Mouse (Mus musculus) urinary bladder, postnatal 36 days (tissue): Measurements from ENCODE around the gene Adcy6.
A peak's percentile ranks its signal among the peaks of the same experiment; 100 is the strongest.

Source experiments
- DNase-seq, 2 experiments: peaks; one replicate each; pipeline ENCODE4 v3.0.0; 2022; ENCODE audit warnings: low spot score in 2 of 2, mixed read lengths in 1 of 2

The Adcy6 gene

GRCm38 (mm10) chr15:98609331-98610130, at the start of gene Adcy6:
Gene Adcy6, minus strand, starts transcription at chr15:98610076.
- DNase-seq: peak; percentile 62 to 82

DNA sequence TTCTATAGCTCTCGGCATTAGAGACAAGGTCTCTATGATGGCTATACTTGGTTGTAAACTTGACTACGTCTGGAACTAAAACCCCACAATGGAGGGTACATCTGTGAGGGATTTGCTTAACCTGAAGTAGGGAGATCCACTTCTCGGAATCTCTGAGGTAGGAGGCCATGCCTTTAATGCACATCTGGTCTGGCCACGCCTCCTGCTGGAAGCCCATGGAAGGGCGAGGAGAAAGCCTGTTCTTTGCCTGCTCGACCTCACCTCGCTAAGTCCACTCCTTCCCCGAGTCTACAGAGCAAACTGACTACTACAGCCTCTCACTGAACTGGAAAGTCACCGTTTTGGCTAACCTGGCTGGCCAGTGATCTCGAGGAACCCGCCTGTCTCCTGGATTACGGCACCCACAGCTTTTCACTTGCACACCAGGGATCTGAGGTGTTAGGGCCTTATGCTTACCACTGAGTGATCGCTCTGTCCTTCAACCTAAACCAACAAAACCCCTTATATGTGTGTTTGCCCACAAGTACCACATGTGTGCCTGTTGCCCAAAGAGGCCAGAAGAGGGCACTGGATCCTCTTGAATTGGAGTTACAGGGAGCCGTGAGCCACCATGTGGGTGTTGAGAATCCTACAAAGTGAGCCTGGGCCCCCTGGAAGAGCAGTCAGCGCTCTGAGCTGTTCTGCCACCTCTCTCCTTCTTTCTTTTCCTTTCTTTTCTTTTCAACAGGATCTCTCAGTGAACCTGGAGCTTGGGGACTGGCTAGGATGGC, 47.3 kb upstream of the Adcy6 start:
- DNase-seq: no peak

- DNase-seq: no peak
Observed at GRCm38 (mm10) chr15:98652174-98652573, 42.3 kb upstream of the Adcy6 start.

GRCm38 (mm10) chr15:98651431-98651830, 41.6 kb upstream of the Adcy6 start:
- DNase-seq: no peak

- no peak for DNase-seq
Observed at GRCm38 (mm10) chr15:98648071-98648470, 38.2 kb upstream of the Adcy6 start.

- DNase-seq: no peak
Observed at GRCm38 (mm10) chr15:98647308-98647707, 37.4 kb upstream of the Adcy6 start.

- DNase-seq: no peak
Observed at GRCm38 (mm10) chr15:98646737-98647136, 36.9 kb upstream of the Adcy6 start.

DNA sequence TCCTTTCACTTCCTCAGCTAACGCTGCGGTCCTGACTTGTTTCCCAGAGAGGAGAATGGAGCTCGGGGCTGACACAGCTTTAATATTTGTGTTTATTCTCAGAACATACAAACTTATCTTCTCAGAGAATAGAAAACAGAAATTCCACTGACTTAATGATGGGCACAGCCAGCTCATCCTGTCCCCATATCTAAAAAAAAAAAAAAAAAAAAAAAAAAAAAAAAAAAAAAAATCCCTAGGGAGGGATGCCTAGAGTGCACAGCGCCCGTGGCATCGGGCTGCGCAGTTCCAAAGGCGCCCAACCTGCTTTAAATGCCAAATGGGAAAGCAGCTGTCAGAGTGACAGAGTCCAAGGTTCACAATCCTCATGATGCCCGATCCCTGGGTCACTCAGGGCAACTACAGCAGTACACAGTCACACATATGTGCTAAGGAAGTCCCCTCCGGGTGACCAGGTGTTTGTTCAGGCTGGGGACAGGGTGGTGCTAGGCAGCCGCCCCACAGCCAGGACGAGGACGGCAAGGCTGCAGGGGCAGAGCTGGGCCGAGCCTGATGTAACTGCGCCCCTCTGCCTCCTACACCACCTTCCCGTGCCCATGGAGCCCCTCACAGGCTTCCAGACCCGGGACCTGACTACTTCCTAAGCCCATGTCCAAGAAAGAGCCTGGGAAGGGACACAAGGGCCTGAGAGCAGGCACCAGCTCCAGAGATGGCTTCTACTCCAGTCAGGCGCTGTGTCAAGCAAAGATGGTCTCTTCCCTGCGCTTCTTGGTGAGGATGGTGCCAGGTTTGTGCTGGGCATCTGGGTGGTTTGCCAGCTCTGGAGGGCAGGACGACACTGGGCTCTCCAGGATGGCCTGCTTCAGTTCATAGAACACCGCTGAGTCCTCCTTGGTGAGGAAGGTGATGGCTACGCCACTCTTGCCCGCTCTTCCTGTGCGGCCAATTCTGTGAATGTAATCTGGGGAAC, 35.5 kb upstream of the Adcy6 start:
- no peak for DNase-seq

GRCm38 (mm10) chr15:98644406-98644805, 34.5 kb upstream of the Adcy6 start:
- no peak for DNase-seq

- no peak for DNase-seq
Observed at GRCm38 (mm10) chr15:98640157-98640556, 30.3 kb upstream of the Adcy6 start.

DNA sequence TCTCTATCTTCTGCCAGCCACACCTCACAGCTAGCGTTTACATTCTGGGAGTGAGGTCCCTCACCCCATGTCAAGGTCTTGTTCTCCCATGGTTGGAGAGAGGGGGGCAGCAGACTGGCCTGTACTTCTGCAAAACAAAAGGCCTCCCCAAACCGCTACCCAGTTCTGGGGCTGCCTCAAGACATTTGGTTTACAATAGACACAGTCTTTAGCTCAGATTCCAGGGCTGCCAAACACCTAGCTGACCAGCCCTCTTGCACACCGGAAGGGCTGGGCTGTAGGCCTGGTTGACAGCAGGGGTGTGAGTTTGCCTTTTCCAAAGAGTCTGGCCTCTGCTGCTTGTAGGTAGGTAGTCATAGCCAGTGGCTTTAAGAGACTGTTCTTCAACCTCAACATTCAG, 27.3 kb upstream of the Adcy6 start:
- no peak for DNase-seq

- no peak for DNase-seq
Observed at GRCm38 (mm10) chr15:98636517-98636916, 26.6 kb upstream of the Adcy6 start.

DNA sequence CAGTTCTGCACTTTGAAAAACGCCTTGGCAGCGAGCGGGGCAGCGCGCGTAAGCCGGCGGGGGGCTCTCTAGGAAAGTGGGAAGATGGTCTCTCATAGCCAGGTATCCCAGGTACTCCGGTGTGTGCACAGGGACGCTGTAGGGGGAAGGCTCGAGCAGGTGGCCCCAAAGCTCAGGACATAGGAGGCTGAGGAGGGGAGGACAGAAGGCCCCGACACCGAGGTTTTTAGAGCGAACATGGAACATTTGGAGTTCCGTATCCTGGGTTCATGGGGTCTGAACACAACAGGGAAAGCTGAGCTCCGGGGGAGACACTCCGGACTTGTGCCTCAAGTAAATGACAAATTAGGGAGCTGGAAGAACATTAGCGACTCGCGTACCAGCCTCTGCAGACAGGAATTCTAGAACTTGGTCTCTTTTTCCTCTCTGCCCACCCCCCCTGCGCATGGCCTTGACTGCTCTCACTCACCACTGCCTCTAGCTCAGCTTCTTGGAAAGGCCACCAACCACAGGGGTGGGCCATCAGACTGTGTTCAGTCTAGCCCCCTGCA, 25.5 kb upstream of the Adcy6 start:
- no peak for DNase-seq

DNA sequence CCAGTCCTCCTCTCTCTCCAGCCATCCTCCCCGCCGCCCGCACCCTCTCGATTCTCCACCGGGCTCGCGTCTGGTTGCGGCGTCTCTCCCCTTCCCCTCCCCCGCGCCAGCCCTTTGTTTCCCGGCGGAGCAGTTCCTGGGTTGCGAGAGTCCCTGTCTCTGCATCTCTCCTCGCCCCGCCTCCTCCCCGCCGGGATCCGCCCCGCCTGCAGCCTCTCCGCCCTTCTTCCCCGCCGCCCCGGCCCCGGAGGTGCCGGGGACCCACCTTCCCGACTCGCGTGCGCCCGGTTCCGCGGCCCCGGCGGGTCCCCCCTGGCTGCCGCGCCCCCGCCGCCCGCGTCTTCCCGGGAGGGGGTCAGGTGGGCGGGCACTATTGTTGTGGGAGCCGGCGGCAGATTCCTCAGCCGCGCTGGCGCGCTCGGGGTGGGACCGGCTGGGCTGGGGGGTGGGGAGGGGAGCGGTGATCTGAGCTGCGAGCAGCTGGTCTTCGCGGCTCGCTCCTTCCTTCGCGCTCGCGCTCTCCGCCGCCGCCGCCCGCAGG, 24.7 kb upstream of the Adcy6 start:
- DNase-seq: peak; percentile 72 to 78

DNA sequence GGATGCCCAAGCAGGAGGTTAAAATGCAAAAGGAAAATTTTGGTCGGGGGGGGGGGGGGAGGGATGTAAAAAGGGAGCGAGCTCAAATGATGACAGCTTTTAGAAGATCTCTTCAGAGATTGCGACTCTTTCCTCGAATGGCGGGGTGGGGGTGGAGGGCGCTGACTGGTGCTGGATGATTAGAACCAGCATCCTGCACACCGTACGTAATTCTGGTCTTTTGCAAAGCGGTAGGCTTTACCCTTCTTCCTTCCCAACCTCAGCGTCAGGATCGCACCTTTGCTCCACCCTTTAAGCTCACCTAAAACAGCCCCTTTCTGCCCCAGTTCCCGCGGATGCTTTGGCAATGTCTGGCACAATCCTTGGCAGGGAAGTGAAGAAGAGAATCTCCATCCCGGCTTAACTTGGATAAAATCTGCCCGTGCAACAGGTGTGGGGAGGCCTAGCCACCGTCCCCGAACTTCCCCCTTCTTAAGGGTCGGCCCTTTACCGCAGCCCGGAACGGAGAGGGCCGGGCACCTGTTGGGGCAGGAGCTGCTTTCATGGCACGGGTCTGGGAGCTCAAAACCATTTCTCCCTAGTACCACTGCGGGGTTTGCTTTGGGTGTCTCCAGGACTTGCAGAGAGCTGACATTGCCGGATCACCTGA, 24.1 kb upstream of the Adcy6 start:
- DNase-seq: no peak

DNA sequence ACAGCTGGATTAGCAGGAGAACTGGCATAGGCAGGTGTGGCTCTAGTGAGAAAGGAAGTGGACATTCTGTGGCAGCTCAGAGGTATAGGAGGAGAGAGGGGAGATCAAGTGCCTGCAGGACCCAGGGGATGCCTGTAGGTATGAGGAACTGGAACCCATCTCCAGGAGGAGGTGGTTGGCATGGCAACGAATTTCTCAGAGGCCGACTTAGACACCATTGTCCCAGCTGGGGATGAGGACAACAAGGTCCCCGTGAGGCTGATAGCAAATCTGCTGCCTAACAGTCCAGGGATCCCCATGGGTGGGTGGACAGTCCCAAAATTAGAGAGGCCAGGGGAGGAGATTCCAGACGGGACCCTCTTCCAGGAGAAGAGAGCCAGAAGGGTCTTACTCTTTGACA, 23.0 kb upstream of the Adcy6 start:
- DNase-seq: no peak

GRCm38 (mm10) chr15:98632107-98632744, 22.4 kb upstream of the Adcy6 start:
- peak; percentile 50 to 74 for DNase-seq

GRCm38 (mm10) chr15:98631493-98631892, 21.6 kb upstream of the Adcy6 start:
- peak; percentile 32 to 53 for DNase-seq

- DNase-seq: no peak
Observed at GRCm38 (mm10) chr15:98630540-98630939, 20.7 kb upstream of the Adcy6 start, which contains the start of gene Cacnb3. Gene Cacnb3, plus strand, starts transcription at chr15:98630840.

DNA sequence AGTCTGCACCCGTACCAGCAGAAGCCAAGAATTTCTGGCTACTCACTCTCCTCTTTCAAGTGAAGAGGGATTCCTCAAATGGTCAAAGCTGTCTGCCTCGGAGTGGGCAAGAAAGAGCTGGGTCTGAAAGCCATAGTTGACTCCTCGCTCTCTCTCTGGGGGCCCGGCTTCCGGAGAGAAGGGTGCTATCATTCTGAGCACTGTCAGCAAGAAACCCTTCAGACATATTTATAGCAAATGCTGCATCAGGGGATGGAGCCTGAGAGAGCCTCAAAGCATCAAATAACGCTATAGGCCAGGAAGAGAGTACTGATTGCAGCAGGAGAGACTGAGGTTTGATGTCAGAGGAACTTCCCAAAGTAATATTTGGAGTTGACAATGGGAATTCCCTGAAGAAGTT, 19.6 kb upstream of the Adcy6 start:
- DNase-seq: no peak
